Mouse (Mus musculus) hindbrain, postnatal 0 days (tissue): ENCODE measurements at regions not wholly inside any gene's neighbourhood (a gene's known extent, or its start where the extent isn't known, plus 50 kb on each side); places are given as distances from the start of the nearest gene placed in this dataset.
A peak's percentile ranks its signal among the peaks of the same experiment; 100 is the strongest.

Experiments used
- ATAC-seq: fragments of 200-750 bp; cut with Nextera tagmentation; 2 replicates; pipeline ENCODE4 v1.8.0; 2017; ENCODE audit warnings: mild to moderate bottlenecking, moderate TSS enrichment, moderate library complexity
- DNase-seq: peaks from one replicate; pipeline ENCODE4 v3.0.0-alpha.2; 2015; ENCODE audit warnings: low spot score
- H3K27ac ChIP-seq: fragments of 300-500 bp; sonication (generic); 2 replicates; pipeline ENCODE4 v1.5.1; 2014; ENCODE audit warnings: mild to moderate bottlenecking
- H3K27me3 ChIP-seq: fragments of 300-500 bp; sonication (generic); 2 replicates; pipeline ENCODE4 v1.6.1; 2014; ENCODE audit warnings: low read length, mixed read lengths; ENCODE audit not compliant: insufficient read depth
- H3K36me3 ChIP-seq: fragments of 300-500 bp; sonication (generic); 2 replicates; pipeline ENCODE4 v1.6.1; 2014; ENCODE audit warnings: low read length, mixed read lengths; ENCODE audit not compliant: insufficient read depth
- H3K4me1 ChIP-seq: fragments of 300-500 bp; sonication (generic); 2 replicates; pipeline ENCODE4 v1.6.1; 2014; ENCODE audit warnings: antibody characterized with exemption, low read length, mixed read lengths; ENCODE audit not compliant: insufficient read depth
- H3K4me2 ChIP-seq: fragments of 300-500 bp; sonication (generic); 2 replicates; pipeline ENCODE4 v1.6.1; 2014; ENCODE audit warnings: low read depth, mild to moderate bottlenecking, low read length, moderate library complexity, mixed read lengths
- H3K4me3 ChIP-seq: fragments of 300-500 bp; sonication (generic); 2 replicates; pipeline ENCODE4 v1.5.1; 2014; ENCODE audit warnings: low read length
- H3K9ac ChIP-seq: fragments of 300-500 bp; sonication (generic); replicated peaks from 2 replicates; pipeline ENCODE4 v1.6.1; 2014; ENCODE audit warnings: mild to moderate bottlenecking, low read length, moderate library complexity, mixed read lengths
- H3K9me3 ChIP-seq: fragments of 300-500 bp; sonication (generic); 2 replicates; pipeline ENCODE4 v1.6.1; 2016; ENCODE audit warnings: low read length, mixed read lengths
- CTCF ChIP-seq: IDR thresholded peaks from 2 replicates; pipeline ENCODE4 v1.5.1; 2016; ENCODE audit warnings: antibody characterized with exemption, control low read depth, low read depth
- WGBS: fragments of 180-500 bp; shearing (Covaris S2); extraction: QIAGEN DNeasy Blood & Tissue Kit; methylation state at CpG from one replicate; pipeline ENCODE4 v1.1.7; 2014; 5-methylcytosine and 5-hydroxymethylcytosine counted together

DNA sequence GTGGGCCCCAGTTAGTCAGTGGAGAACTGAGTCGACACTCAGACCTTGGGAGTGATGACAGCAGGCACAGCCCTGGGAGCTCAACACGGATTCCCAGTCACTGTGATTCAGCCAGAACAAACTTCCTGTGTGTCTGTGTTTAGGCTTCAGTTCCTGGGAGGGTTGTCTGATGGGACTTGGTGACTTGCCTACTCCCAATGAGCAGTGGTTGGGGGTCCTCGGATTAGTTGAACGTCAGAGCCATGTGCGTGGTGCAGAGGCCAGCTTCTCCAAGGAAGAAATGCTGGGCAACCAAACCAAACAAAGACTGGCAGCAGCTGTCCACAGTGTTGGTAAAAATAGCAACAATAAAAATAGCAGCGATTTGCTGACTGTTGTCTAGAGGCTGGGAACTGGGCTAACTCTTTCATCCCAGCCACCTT lies 152.7 kb downstream of the Zfp706 start:
- no peak overlapping the region for H3K9ac ChIP-seq
- no peaks in the 10 kb centered on the region for H3K36me3 ChIP-seq
- no peak for TF ChIP-seq CTCF
- no peak overlapping the region for H3K4me2 ChIP-seq
- WGBS = 35% methylated on average over 6 of the region's 6 CpGs
- no peak overlapping the region for H3K4me3 ChIP-seq
- H3K9me3 ChIP-seq = no peaks in the 10 kb centered on the region
- H3K4me1 ChIP-seq = peaks cover 10% of the 10 kb centered on the region; the same call in 1 of the 2 replicates
- DNase-seq (peak; percentile 45), ATAC-seq (peak; percentile 73)
- H3K27ac ChIP-seq = peak overlapping the region; percentile 41; the same call in 1 of the 2 replicates
- H3K27me3 ChIP-seq = no peaks in the 10 kb centered on the region

DNA sequence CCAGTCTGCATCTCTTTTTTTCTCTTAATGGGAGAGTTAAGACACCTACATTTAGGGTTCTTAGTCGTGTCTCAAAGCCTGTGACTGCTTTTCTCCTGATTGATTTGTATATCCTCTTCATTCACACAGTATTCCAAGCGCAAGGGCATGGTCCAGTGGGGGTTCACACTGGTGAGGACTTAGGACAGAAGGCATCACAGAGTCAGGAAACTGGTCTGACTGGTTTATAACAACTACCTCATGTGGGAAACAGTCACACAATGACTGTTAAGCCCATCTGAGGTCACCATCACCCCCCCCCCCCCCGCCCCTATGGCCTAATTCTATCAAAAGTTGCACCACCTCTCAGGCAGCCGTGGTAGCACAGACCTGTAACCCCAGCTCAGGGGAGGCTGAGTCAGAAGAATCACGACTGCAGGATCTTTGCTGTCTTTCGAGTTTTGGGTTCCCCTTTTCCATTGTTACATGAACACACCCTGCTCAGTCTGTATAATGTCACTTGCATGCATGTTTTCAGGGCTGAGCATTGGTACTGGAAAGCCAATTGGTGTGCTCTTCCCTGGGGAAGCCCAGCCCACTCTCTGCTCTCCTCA lies 155.2 kb downstream of the Zfp706 start:
- no peak for ATAC-seq

DNA sequence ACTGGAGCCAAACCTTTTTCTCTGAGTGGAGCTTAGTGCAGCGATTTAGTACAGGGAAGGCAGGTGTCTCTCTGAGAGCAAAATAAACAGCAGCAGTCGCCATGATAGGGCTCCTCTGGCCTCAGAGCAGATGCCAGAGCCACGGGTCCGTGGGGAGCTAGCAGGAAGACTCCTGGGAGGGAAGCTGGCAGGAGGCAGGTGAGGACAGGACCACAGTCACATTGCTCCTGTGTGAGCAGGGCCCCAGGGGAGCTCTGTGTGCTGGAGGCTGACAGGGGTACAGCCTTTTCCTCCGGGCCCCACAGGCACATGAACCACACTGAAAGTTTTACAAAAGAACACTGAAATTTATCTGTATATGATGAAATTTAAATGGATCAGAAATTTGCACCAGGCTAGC lies 159.3 kb downstream of the Zfp706 start:
- 65% methylated on average over 5 of the region's 5 CpGs for WGBS
- no peak for TF ChIP-seq CTCF
- Histone ChIP-seq H3K9me3 (no peaks in the 10 kb centered on the region), H3K27ac (no peak overlapping the region), H3K9ac (no peak overlapping the region), H3K4me3 (no peak overlapping the region), H3K4me2 (no peak overlapping the region), H3K27me3 (no peaks in the 10 kb centered on the region), H3K4me1 (0 out of 2 replicates have a peak, but pooled peaks cover 4% of the 10 kb centered on the region), H3K36me3 (no peaks in the 10 kb centered on the region)
- DNase-seq (no peak), ATAC-seq (no peak)

More for the DNA sequence above, 155.2 kb downstream of the Zfp706 start:
- no peak for TF ChIP-seq CTCF
- Histone ChIP-seq H3K27me3 (no peaks in the 10 kb centered on the region), H3K27ac (no peak overlapping the region), H3K4me3 (no peak overlapping the region), H3K9me3 (no peaks in the 10 kb centered on the region), H3K4me1 (peaks cover 10% of the 10 kb centered on the region; the same call in 1 of the 2 replicates), H3K9ac (no peak overlapping the region), H3K36me3 (no peaks in the 10 kb centered on the region), H3K4me2 (no peak overlapping the region)
- 70% methylated on average over 6 of the region's 6 CpGs for WGBS
- DNase-seq = no peak

DNA sequence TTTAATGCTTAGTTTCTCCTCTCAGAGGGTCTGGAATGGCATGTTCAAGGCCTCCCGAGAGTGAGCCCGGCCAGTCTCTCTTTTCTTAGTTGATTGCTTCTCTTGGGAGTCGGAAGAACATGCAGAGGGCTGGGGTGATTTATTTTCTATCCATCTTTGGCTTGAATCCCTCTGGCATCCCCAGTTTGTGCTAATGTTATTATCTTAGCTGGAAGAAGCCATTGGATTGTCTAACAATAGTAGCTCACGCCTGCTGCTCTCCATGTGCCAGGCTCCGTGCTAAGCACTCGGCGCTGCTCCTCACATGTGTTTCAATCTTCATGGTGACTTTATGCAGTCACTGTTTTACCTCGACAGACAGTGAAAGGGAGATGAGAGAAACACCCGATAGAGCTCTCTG lies 160.8 kb downstream of the Zfp706 start:
- H3K9ac ChIP-seq = no peak overlapping the region
- WGBS = 41% methylated on average over 9 of the region's 9 CpGs
- ATAC-seq = no peak

More for the DNA sequence above, 160.8 kb downstream of the Zfp706 start:
- no peak overlapping the region for H3K4me3 ChIP-seq
- no peak overlapping the region for H3K4me2 ChIP-seq
- no peak for DNase-seq
- 0 out of 2 replicates have a peak, but pooled peaks cover 4% of the 10 kb centered on the region for H3K4me1 ChIP-seq
- no peaks in the 10 kb centered on the region for H3K9me3 ChIP-seq
- H3K27ac ChIP-seq = no peak overlapping the region
- no peak for TF ChIP-seq CTCF
- no peaks in the 10 kb centered on the region for H3K27me3 ChIP-seq
- no peaks in the 10 kb centered on the region for H3K36me3 ChIP-seq
